Mouse (Mus musculus): ENCODE data around the gene Ghrh.

Gene Ghrh

GRCm38 (mm10) chr2:157308273-157308917 is 38.9 kb downstream of the Ghrh start:
- WGBS = 55% methylated on average over 2 of the region's 2 CpGs

GRCm38 (mm10) chr2:157307715-157308265 is 39.5 kb downstream of the Ghrh start:
- 57% methylated on average over 4 of the region's 4 CpGs for WGBS

- 54% methylated on average over 7 of the region's 7 CpGs for WGBS
These were observed 40.9 kb downstream of the Ghrh start for GRCm38 (mm10) chr2:157306091-157307032.

GRCm38 (mm10) chr2:157303096-157303495 is 44.2 kb downstream of the Ghrh start:
- 61% methylated on average over 9 of the region's 9 CpGs for WGBS

GRCm38 (mm10) chr2:157300051-157300450 is 47.3 kb downstream of the Ghrh start:
- 85% methylated on average over 6 of the region's 6 CpGs for WGBS

- 74% methylated on average over 7 of the region's 7 CpGs for WGBS
These were observed 51.1 kb downstream of the Ghrh start for GRCm38 (mm10) chr2:157296105-157296689.

- 5% methylated on average over 2 of the region's 2 CpGs for WGBS
These were observed 55.2 kb downstream of the Ghrh start for GRCm38 (mm10) chr2:157292093-157292492.

- WGBS = 84% methylated on average over 5 of the region's 5 CpGs
These were observed 58.3 kb downstream of the Ghrh start for GRCm38 (mm10) chr2:157288996-157289395.

- WGBS = 1% methylated on average over 3 of the region's 3 CpGs
These were observed 59.8 kb downstream of the Ghrh start for GRCm38 (mm10) chr2:157287542-157287941.

GRCm38 (mm10) chr2:157283321-157283720 is 64.0 kb downstream of the Ghrh start:
- 89% methylated on average over 6 of the region's 6 CpGs for WGBS
